Mouse (Mus musculus) lung, postnatal 10 days (tissue): ENCODE results near the gene Wnt10a.
"Not testable (repeated sequence)": the region's sequence is repeated elsewhere in the genome, so short reads cannot be mapped to it uniquely, and the experiment has no call there.

ENCODE experiments used
- DNase-seq: peaks from one replicate; pipeline ENCODE4 v3.0.0; 2021

The Wnt10a gene

GRCm38 (mm10) chr1:74787846-74788245, 3.5 kb upstream of the Wnt10a start:
- DNase-seq: peak; percentile 87

- DNase-seq: no peak
These were observed 2.6 kb upstream of the Wnt10a start for GRCm38 (mm10) chr1:74788603-74789176.

GRCm38 (mm10) chr1:74790095-74790494, 1.2 kb upstream of the Wnt10a start:
- DNase-seq: no peak

- DNase-seq: no peak
These were observed 1.7 kb downstream of the Wnt10a start for GRCm38 (mm10) chr1:74792831-74793660.

GRCm38 (mm10) chr1:74794487-74795144, 3.3 kb downstream of the Wnt10a start:
- peak; percentile 27 for DNase-seq

- no peak for DNase-seq
These were observed 3.8 kb downstream of the Wnt10a start for GRCm38 (mm10) chr1:74795145-74795529.

- DNase-seq: peak; percentile 72
These were observed 6.1 kb downstream of the Wnt10a start for GRCm38 (mm10) chr1:74797459-74797858.

- DNase-seq: no peak
These were observed 9.1 kb downstream of the Wnt10a start for GRCm38 (mm10) chr1:74800424-74800888.

- no peak for DNase-seq
These were observed 10.4 kb downstream of the Wnt10a start for GRCm38 (mm10) chr1:74801631-74802140.

- peak; percentile 69 for DNase-seq
These were observed 11.7 kb downstream of the Wnt10a start for GRCm38 (mm10) chr1:74802795-74803656.

GRCm38 (mm10) chr1:74804211-74804870, 13.0 kb downstream of the Wnt10a start:
- no peak for DNase-seq

GRCm38 (mm10) chr1:74805340-74805835, 14.1 kb downstream of the Wnt10a start:
- DNase-seq: no peak

- DNase-seq: no peak
These were observed 14.5 kb downstream of the Wnt10a start for GRCm38 (mm10) chr1:74805843-74806242.

GRCm38 (mm10) chr1:74806360-74807311, 15.3 kb downstream of the Wnt10a start:
- peak; percentile 52 for DNase-seq

GRCm38 (mm10) chr1:74807551-74808071, 16.3 kb downstream of the Wnt10a start:
- no peak for DNase-seq

GRCm38 (mm10) chr1:74808078-74808477, 16.8 kb downstream of the Wnt10a start:
- peak; percentile 95 for DNase-seq

- peak; percentile 20 for DNase-seq
These were observed 17.7 kb downstream of the Wnt10a start for GRCm38 (mm10) chr1:74809007-74809406.

GRCm38 (mm10) chr1:74814931-74815647, 23.8 kb downstream of the Wnt10a start:
- peak; percentile 22 for DNase-seq

GRCm38 (mm10) chr1:74815965-74816364, 24.6 kb downstream of the Wnt10a start:
- DNase-seq: not testable (repeated sequence)
